Mouse (Mus musculus) lung, postnatal 0 days (tissue): ENCODE results near the gene Hip1r.

ENCODE experiments used
- CTCF ChIP-seq: IDR thresholded peaks from 2 replicates; pipeline ENCODE4 v1.5.1; 2016; ENCODE audit warnings: antibody characterized with exemption, mild to moderate bottlenecking
- EP300 ChIP-seq: IDR thresholded peaks from 2 replicates; pipeline ENCODE4 v1.6.1; 2016; ENCODE audit warnings: antibody characterized with exemption, mild to moderate bottlenecking, control low read depth

- TF ChIP-seq EP300 (peak; percentile 35; the same call in 1 of the 2 replicates), CTCF (no peak)
These were observed 37.7 kb downstream of the Hip1r start for GRCm38 (mm10) chr5:124010910-124011655.
